Mouse (Mus musculus) ES-E14 (cell line): ENCODE results near the gene Irs3. TPM values are rescaled to one million over a fixed set of nuclear protein-coding genes. Genes with fewer than 3 reads are reported as not detected.

ENCODE experiments used
- DNase-seq: peaks from one replicate; pipeline ENCODE4 v3.0.0-alpha.2; 2013; ENCODE audit warnings: low read depth, low spot score
- H3K27ac ChIP-seq: 2 replicates; pipeline ENCODE4 v1.5.1; 2012; ENCODE audit warnings: low read depth, mild to moderate bottlenecking, low read length, moderate library complexity, mixed read lengths; ENCODE audit not compliant: poor library complexity, insufficient read depth, severe bottlenecking
- H3K36me3 ChIP-seq: 2 replicates; pipeline ENCODE4 v1.6.1; 2012; ENCODE audit warnings: mild to moderate bottlenecking, low read length, moderate library complexity, mixed read lengths; ENCODE audit not compliant: control insufficient read depth, poor library complexity, insufficient read depth, severe bottlenecking
- H3K4me1 ChIP-seq, 2 experiments: fragments of 150-350 bp in 1 of 2; sonication (generic) in 1 of 2; 2 replicates each; pipeline ENCODE4 v1.6.1; 2012; ENCODE audit warnings: low read length in 2 of 2, mild to moderate bottlenecking in 1 of 2, mixed read lengths in 1 of 2; ENCODE audit not compliant: control insufficient read depth in 2 of 2, insufficient read depth in 2 of 2, poor library complexity in 1 of 2
- H3K4me3 ChIP-seq, 2 experiments: fragments of 150-350 bp in 1 of 2; sonication (generic) in 1 of 2; 2 replicates each; pipeline ENCODE4 v1.5.1; 2012; ENCODE audit warnings: low read length in 2 of 2, low read depth in 1 of 2, mild to moderate bottlenecking in 1 of 2, mixed read lengths in 1 of 2; ENCODE audit not compliant: insufficient read depth in 1 of 2, poor library complexity in 1 of 2, severe bottlenecking in 1 of 2
- H3K9ac ChIP-seq: 2 replicates; pipeline ENCODE4 v1.6.1; 2012; ENCODE audit warnings: low read depth, mild to moderate bottlenecking, low read length, mixed read lengths; ENCODE audit not compliant: poor library complexity, insufficient read depth, severe bottlenecking
- H3K9me3 ChIP-seq: fragments of 150-350 bp; sonication (generic); 2 replicates; pipeline ENCODE4 v1.6.1; 2012; ENCODE audit warnings: low read depth, mild to moderate bottlenecking, low read length; ENCODE audit not compliant: control insufficient read depth, insufficient read depth
- CHD2 ChIP-seq: IDR thresholded peaks from 2 replicates; pipeline ENCODE4 v1.6.1; 2014; ENCODE audit warnings: mild to moderate bottlenecking, low read depth, low read length, inconsistent platforms
- HCFC1 ChIP-seq: IDR thresholded peaks from 2 replicates; pipeline ENCODE4 v1.6.1; 2012; ENCODE audit warnings: low read length, inconsistent platforms, borderline replicate concordance; ENCODE audit not compliant: insufficient read depth
- MAFK ChIP-seq: IDR thresholded peaks from 2 replicates; pipeline ENCODE4 v1.6.1; 2014; ENCODE audit warnings: mild to moderate bottlenecking, low read depth, low read length, inconsistent platforms; ENCODE audit not compliant: insufficient read depth
- ZC3H11A ChIP-seq: IDR thresholded peaks from 2 replicates; pipeline ENCODE4 v1.6.1; 2012; ENCODE audit warnings: low read depth, mild to moderate bottlenecking, inconsistent platforms, low read length, borderline replicate concordance
- ZNF384 ChIP-seq: IDR thresholded peaks from 2 replicates; pipeline ENCODE4 v1.6.1; 2012; ENCODE audit warnings: low read depth, low read length, inconsistent platforms
- in situ Hi-C, 2 experiments: fragments of 600-800 bp; cut with MboI; formaldehyde crosslinking; loops; one replicate each; pipeline ENCODE4 v1.15.1; 2025; ENCODE audit warnings: low sequenced_read_pairs in 2 of 2, inconsistent platforms in 1 of 2; ENCODE audit not compliant: unreplicated experiment in 2 of 2
- total RNA-seq: library from RNA; depleted of rRNA; stranded (reverse); fragments of 300-350 nt; gene quantifications from 2 replicates; pipeline ENCODE4 v1.2.3, GENCODE M21; 2012; rRNA removed

Gene Irs3
- total RNA-seq: 0.85 and 1.5 TPM in 2 replicates

- Histone ChIP-seq H3K27ac (no peak within 1 kb of the TSS), H3K36me3 (peaks cover 8% of the 10 kb centered on the region; the same call in 1 of the 2 replicates), H3K4me1 (peaks cover 2 to 21% of the 10 kb centered on the region in 2 experiments; a peak in 2 of 4 replicates), H3K4me3 (peak within 1 kb of the TSS; percentile 50 to 67), H3K9me3 (no peaks in the 10 kb centered on the region), H3K9ac (peak within 1 kb of the TSS; percentile 29)
- no peak for TF ChIP-seq MAFK
- no peak for TF ChIP-seq ZC3H11A
- TF ChIP-seq ZNF384: no peak
- no peak for TF ChIP-seq HCFC1
- no peak for TF ChIP-seq CHD2
- DNase-seq: no peak
- in situ Hi-C loops: no loop called here
Measured at GRCm38 (mm10) chr5:137645652-137646091, at the start of gene Irs3. Irs3 (minus strand) TSS chr5:137645714.

- in situ Hi-C loops: no loop called here
- TF ChIP-seq CHD2 (no peak), HCFC1 (no peak), ZNF384 (no peak), MAFK (no peak), ZC3H11A (no peak)
- no peaks in the 10 kb centered on the region for H3K9me3 ChIP-seq
- no peak overlapping the region for H3K9ac ChIP-seq
- H3K4me3 ChIP-seq: no peak overlapping the region
- no peak for DNase-seq
- H3K36me3 ChIP-seq: no peaks in the 10 kb centered on the region
- no peak overlapping the region; the same call in 1 of the 2 replicates for H3K27ac ChIP-seq
- peaks cover 12 to 13% of the 10 kb centered on the region in 2 experiments for H3K4me1 ChIP-seq
Measured at GRCm38 (mm10) chr5:137694796-137695195, 49.3 kb upstream of the Irs3 start.

GRCm38 (mm10) chr5:137691881-137692280, 46.4 kb upstream of the Irs3 start:
- no peak for DNase-seq
- in situ Hi-C loops: no loop called here
- H3K36me3 ChIP-seq: no peaks in the 10 kb centered on the region
- no peaks in the 10 kb centered on the region for H3K9me3 ChIP-seq
- H3K9ac ChIP-seq: no peak overlapping the region
- H3K27ac ChIP-seq: no peak overlapping the region
- TF ChIP-seq HCFC1 (no peak), ZC3H11A (no peak), MAFK (no peak), CHD2 (no peak)
- no peak overlapping the region for H3K4me3 ChIP-seq
- H3K4me1 ChIP-seq: peaks cover 12% of the 10 kb centered on the region in 2 experiments

GRCm38 (mm10) chr5:137690531-137690930, 45.0 kb upstream of the Irs3 start:
- no peak overlapping the region for H3K27ac ChIP-seq
- H3K4me3 ChIP-seq: no peak overlapping the region
- DNase-seq: no peak
- H3K9ac ChIP-seq: no peak overlapping the region
- peaks cover 3 to 4% of the 10 kb centered on the region in 2 experiments; a peak in 3 of 4 replicates for H3K4me1 ChIP-seq
- H3K9me3 ChIP-seq: no peaks in the 10 kb centered on the region
- in situ Hi-C loops: no loop called here
- no peak for TF ChIP-seq CHD2
- TF ChIP-seq HCFC1: no peak
- no peak for TF ChIP-seq ZC3H11A
- no peak for TF ChIP-seq ZNF384
- TF ChIP-seq MAFK: no peak
- H3K36me3 ChIP-seq: no peaks in the 10 kb centered on the region

- Histone ChIP-seq H3K27ac (no peak overlapping the region), H3K4me3 (no peak overlapping the region), H3K9ac (no peak overlapping the region), H3K4me1 (peaks cover 0 to 6% of the 10 kb centered on the region in 2 experiments; a peak in 3 of 4 replicates), H3K9me3 (no peaks in the 10 kb centered on the region), H3K36me3 (no peaks in the 10 kb centered on the region)
- no peak for DNase-seq
- in situ Hi-C loops: no loop called here
- no peak for TF ChIP-seq CHD2
- TF ChIP-seq MAFK: no peak
- TF ChIP-seq ZC3H11A: no peak
- no peak for TF ChIP-seq ZNF384
- no peak for TF ChIP-seq HCFC1
Measured at GRCm38 (mm10) chr5:137689974-137690373, 44.5 kb upstream of the Irs3 start.
